Mouse (Mus musculus) liver, embryonic 14.5 days (tissue): Measurements from ENCODE around the gene Fryl.

ENCODE experiments used
- CTCF ChIP-seq: IDR thresholded peaks from 2 replicates; pipeline ENCODE4 v1.5.1; 2016; ENCODE audit warnings: antibody characterized with exemption, low read depth, control low read depth
- EP300 ChIP-seq: IDR thresholded peaks from 2 replicates; pipeline ENCODE4 v1.6.1; 2016; ENCODE audit warnings: antibody characterized with exemption, low read depth

DNA sequence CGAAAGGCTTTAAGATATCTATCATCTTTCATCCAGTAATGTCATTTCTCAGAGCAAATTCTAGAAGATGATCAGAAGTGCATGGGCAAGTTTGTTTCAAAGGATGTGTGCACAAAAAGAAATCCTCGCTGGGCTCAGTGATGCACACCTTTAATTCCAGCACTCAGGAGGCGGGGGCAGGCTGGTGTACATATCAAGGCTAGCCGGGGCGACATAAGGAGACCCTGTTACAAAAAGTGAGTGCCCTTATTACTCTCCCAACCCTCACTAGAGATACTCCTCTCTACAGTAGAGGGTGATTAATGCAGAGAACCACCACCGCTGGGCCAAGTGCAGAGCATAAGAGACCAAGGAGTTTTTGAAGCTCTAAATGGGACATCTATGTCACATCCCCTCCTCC, 53.9 kb downstream of the Fryl start:
- no peak for TF ChIP-seq CTCF
- TF ChIP-seq EP300: no peak
